Mouse (Mus musculus): ENCODE measurements at regions not wholly inside any gene's neighbourhood (a gene's known extent, or its start where the extent isn't known, plus 50 kb on each side); places are given as distances from the start of the nearest gene placed in this dataset.

- Histone ChIP-seq H3K27ac (no peak overlapping the region), H3K9me3 (no peaks in the 10 kb centered on the region), H3K36me3 (no peaks in the 10 kb centered on the region), H3K4me3 (replicated peaks) (no peak overlapping the region), H3K27me3 (replicated peaks) (no peaks in the 10 kb centered on the region), H3K4me2 (no peak overlapping the region), H3K9ac (no peak overlapping the region), H3K4me1 (no peaks in the 10 kb centered on the region)
- 83% methylated on average over 6 of the region's 6 CpGs for WGBS
- ATAC-seq (ENCODE audit: insufficient read depth, low FRiP score, low read depth): no peak
Measured at GRCm38 (mm10) chr7:119236343-119236742, 51.9 kb upstream of the Gpr139 start.
